Mouse (Mus musculus) ES-E14 (cell line): ENCODE measurements around the gene Batf. TPM values are rescaled to one million over a fixed set of nuclear protein-coding genes. Genes with fewer than 3 reads are reported as not detected.

Source experiments
- DNase-seq: peaks from one replicate; pipeline ENCODE4 v3.0.0-alpha.2; 2013; ENCODE audit warnings: low read depth, low spot score
- H3K27ac ChIP-seq: 2 replicates; pipeline ENCODE4 v1.5.1; 2012; ENCODE audit warnings: low read depth, mild to moderate bottlenecking, low read length, moderate library complexity, mixed read lengths; ENCODE audit not compliant: poor library complexity, insufficient read depth, severe bottlenecking
- H3K36me3 ChIP-seq: 2 replicates; pipeline ENCODE4 v1.6.1; 2012; ENCODE audit warnings: mild to moderate bottlenecking, low read length, moderate library complexity, mixed read lengths; ENCODE audit not compliant: control insufficient read depth, poor library complexity, insufficient read depth, severe bottlenecking
- H3K4me1 ChIP-seq, 2 experiments: fragments of 150-350 bp in 1 of 2; sonication (generic) in 1 of 2; 2 replicates each; pipeline ENCODE4 v1.6.1; 2012; ENCODE audit warnings: low read length in 2 of 2, mild to moderate bottlenecking in 1 of 2, mixed read lengths in 1 of 2; ENCODE audit not compliant: control insufficient read depth in 2 of 2, insufficient read depth in 2 of 2, poor library complexity in 1 of 2
- H3K4me3 ChIP-seq, 2 experiments: fragments of 150-350 bp in 1 of 2; sonication (generic) in 1 of 2; 2 replicates each; pipeline ENCODE4 v1.5.1; 2012; ENCODE audit warnings: low read length in 2 of 2, low read depth in 1 of 2, mild to moderate bottlenecking in 1 of 2, mixed read lengths in 1 of 2; ENCODE audit not compliant: insufficient read depth in 1 of 2, poor library complexity in 1 of 2, severe bottlenecking in 1 of 2
- H3K9ac ChIP-seq: 2 replicates; pipeline ENCODE4 v1.6.1; 2012; ENCODE audit warnings: low read depth, mild to moderate bottlenecking, low read length, mixed read lengths; ENCODE audit not compliant: poor library complexity, insufficient read depth, severe bottlenecking
- H3K9me3 ChIP-seq: fragments of 150-350 bp; sonication (generic); 2 replicates; pipeline ENCODE4 v1.6.1; 2012; ENCODE audit warnings: low read depth, mild to moderate bottlenecking, low read length; ENCODE audit not compliant: control insufficient read depth, insufficient read depth
- CHD2 ChIP-seq: IDR thresholded peaks from 2 replicates; pipeline ENCODE4 v1.6.1; 2014; ENCODE audit warnings: mild to moderate bottlenecking, low read depth, low read length, inconsistent platforms
- HCFC1 ChIP-seq: IDR thresholded peaks from 2 replicates; pipeline ENCODE4 v1.6.1; 2012; ENCODE audit warnings: low read length, inconsistent platforms, borderline replicate concordance; ENCODE audit not compliant: insufficient read depth
- MAFK ChIP-seq: IDR thresholded peaks from 2 replicates; pipeline ENCODE4 v1.6.1; 2014; ENCODE audit warnings: mild to moderate bottlenecking, low read depth, low read length, inconsistent platforms; ENCODE audit not compliant: insufficient read depth
- ZC3H11A ChIP-seq: IDR thresholded peaks from 2 replicates; pipeline ENCODE4 v1.6.1; 2012; ENCODE audit warnings: low read depth, mild to moderate bottlenecking, inconsistent platforms, low read length, borderline replicate concordance
- ZNF384 ChIP-seq: IDR thresholded peaks from 2 replicates; pipeline ENCODE4 v1.6.1; 2012; ENCODE audit warnings: low read depth, low read length, inconsistent platforms
- in situ Hi-C, 2 experiments: fragments of 600-800 bp; cut with MboI; formaldehyde crosslinking; loops; one replicate each; pipeline ENCODE4 v1.15.1; 2025; ENCODE audit warnings: low sequenced_read_pairs in 2 of 2, inconsistent platforms in 1 of 2; ENCODE audit not compliant: unreplicated experiment in 2 of 2
- total RNA-seq: library from RNA; depleted of rRNA; stranded (reverse); fragments of 300-350 nt; gene quantifications from 2 replicates; pipeline ENCODE4 v1.2.3, GENCODE M21; 2012

Gene Batf
- total RNA-seq, 1 experiment: 0.58 TPM

DNA sequence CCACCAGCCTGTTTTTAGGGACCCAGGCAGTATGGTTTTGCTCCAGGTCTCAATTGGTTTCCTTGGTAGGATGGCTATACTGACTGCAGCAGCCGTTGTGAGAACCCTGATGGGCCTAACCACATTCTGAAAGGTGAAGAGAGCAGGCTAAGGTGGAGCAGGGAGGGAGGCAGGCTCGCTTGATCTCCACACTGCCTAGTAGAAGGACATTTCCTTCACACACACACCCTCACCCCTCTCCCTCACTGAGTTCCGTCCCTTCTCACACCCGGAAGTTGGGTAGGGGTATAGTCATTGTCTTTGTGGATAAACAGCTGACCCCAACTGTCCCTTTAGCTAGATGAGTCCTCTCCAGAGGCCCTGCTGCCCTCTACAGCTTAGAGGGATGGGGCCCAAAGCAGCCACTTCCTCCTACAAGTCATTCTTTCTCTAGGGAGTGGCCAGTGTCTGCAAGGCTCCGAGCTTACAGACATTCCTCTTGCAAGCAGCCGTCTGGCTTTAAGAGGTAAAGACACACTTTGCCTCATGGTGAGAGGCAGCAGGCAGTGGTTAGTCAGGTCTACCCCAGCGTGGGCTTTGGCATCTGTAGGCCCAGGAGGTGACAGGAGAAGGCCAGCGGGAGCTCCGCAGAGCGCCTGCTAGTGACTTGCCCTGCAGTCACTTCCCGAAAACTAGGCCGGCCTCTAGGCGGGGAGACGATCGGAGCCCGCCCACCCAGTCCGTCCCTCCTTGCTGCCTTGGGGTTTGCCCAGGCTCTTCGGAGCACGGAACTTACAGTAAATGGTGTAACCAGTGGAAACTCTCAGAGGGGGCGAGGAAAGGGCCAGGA, 18.7 kb downstream of the Batf start:
- peak overlapping the region; percentile 16 to 61; a peak in 3 of 4 replicates for H3K4me3 ChIP-seq
- in situ Hi-C loops: loop anchor here in 1 of 2 experiments (5.0 kb wide), 1 partner anchor 1718 kb away; the partner anchor contains the start of gene Acot2
- H3K9me3 ChIP-seq: no peaks in the 10 kb centered on the region
- H3K27ac ChIP-seq: no peak overlapping the region
- DNase-seq: peak; percentile 39
- peaks cover 0 to 3% of the 10 kb centered on the region in 2 experiments; a peak in 1 of 4 replicates for H3K4me1 ChIP-seq
- H3K9ac ChIP-seq: peak overlapping the region; percentile 8; the same call in 1 of the 2 replicates
- H3K36me3 ChIP-seq: no peaks in the 10 kb centered on the region
- TF ChIP-seq MAFK (no peak), CHD2 (no peak), ZNF384 (no peak)

DNA sequence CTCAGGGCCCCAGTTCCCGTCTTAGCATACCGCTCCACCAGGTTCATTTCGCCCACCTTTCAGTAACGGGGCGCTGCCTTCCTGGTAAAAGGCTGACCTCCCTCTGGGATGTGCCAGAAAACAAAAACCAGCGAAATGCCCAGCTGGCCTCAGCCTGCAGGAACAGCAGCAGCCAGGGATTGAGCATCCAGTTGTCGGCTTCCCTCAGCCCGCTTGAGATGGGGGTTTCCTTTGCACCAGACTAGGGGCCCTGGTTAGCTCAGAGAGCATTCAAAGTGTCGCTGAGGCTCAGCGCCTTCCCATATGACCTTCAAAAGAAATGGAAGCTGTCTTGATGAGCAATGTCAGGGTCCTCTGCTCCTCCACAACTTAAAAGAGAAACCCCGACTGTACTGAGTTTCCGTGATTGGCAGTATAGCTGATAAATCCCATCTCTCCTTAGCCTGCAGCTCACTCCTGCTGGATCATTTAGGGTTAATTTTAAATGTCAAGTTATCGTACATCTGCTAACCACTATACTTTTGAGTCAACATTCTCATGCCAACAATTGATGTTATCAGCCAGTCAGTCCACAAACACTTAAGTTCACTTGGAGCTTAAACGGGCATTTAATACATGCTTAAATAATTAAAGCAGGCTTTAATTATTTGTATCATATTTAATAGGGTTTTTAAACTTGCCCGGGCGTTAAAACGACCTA, 19.5 kb downstream of the Batf start:
- in situ Hi-C loops: loop anchor here in 1 of 2 experiments (5.0 kb wide), 1 partner anchor 1719 kb away; the partner anchor contains the start of gene Acot2
- Histone ChIP-seq H3K27ac (no peak overlapping the region), H3K4me3 (peak overlapping the region; percentile 5 to 61; a peak in 3 of 4 replicates), H3K36me3 (no peaks in the 10 kb centered on the region), H3K9me3 (no peaks in the 10 kb centered on the region), H3K4me1 (peaks cover 0 to 3% of the 10 kb centered on the region in 2 experiments; a peak in 1 of 4 replicates), H3K9ac (peak overlapping the region; percentile 8)
- DNase-seq: no peak
- no peak for TF ChIP-seq ZC3H11A
- no peak for TF ChIP-seq ZNF384
- no peak for TF ChIP-seq CHD2
- no peak for TF ChIP-seq MAFK
- TF ChIP-seq HCFC1: no peak

DNA sequence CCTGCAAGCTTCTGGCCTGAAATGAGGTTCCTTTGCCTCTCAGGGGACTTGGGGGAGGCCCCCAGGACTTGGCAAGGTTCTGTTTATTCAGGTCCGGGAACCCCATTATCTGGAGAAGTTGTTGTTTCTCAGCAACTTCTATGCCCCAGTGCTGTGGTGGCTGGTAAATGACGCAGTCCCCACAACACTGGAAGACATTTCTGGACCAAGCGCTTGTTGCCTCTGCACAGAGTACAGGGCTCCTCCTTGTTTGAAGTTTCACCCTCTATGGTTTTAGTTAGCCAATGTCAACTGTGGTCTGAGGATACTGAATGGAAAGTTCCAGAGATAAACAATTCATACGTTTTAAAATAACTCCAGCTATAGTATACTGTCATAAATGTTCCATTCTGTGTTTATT, 20.4 kb downstream of the Batf start:
- no peak overlapping the region for H3K4me3 ChIP-seq
- in situ Hi-C loops: loop anchor here in 1 of 2 experiments (5.0 kb wide), 1 partner anchor 1720 kb away; the partner anchor contains the start of gene Acot2
- no peak overlapping the region for H3K27ac ChIP-seq
- no peak for DNase-seq
- TF ChIP-seq MAFK (no peak), ZNF384 (no peak), ZC3H11A (no peak), HCFC1 (no peak), CHD2 (no peak)
- peaks cover 0 to 3% of the 10 kb centered on the region in 2 experiments; a peak in 1 of 4 replicates for H3K4me1 ChIP-seq
- no peaks in the 10 kb centered on the region for H3K36me3 ChIP-seq
- no peaks in the 10 kb centered on the region for H3K9me3 ChIP-seq
- no peak overlapping the region for H3K9ac ChIP-seq

DNA sequence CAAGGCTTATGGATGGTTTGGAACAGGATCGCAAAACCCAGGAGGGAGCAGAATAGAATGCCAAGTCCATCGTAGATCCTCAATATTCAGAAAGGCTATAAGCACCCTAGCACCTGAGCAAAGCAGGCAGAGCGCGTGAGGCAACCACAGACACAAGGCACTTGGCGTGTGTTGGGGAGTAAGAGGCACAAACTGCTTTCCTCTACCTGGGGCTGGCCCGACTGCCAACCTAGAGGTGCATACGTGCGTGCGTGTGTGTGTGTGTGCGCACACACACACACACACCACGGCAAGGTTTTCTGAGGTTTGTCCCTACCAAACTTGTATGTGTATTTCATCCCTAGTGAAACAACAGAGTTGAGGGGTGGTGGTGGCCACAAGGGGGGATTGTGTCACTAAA, 20.9 kb downstream of the Batf start:
- H3K4me3 ChIP-seq: no peak overlapping the region
- TF ChIP-seq ZC3H11A (no peak), HCFC1 (no peak), MAFK (no peak), CHD2 (no peak), ZNF384 (no peak)
- no peaks in the 10 kb centered on the region for H3K9me3 ChIP-seq
- H3K27ac ChIP-seq: no peak overlapping the region
- in situ Hi-C loops: loop anchor here in 1 of 2 experiments (5.0 kb wide), 1 partner anchor 1720 kb away; the partner anchor contains the start of gene Acot2
- no peaks in the 10 kb centered on the region for H3K36me3 ChIP-seq
- no peak overlapping the region for H3K9ac ChIP-seq
- no peak for DNase-seq
- H3K4me1 ChIP-seq: peaks cover 0 to 3% of the 10 kb centered on the region in 2 experiments; a peak in 1 of 4 replicates
